Comparison of ENCODE assay signal across 8 mouse cellular contexts in the genomic region with DNA sequence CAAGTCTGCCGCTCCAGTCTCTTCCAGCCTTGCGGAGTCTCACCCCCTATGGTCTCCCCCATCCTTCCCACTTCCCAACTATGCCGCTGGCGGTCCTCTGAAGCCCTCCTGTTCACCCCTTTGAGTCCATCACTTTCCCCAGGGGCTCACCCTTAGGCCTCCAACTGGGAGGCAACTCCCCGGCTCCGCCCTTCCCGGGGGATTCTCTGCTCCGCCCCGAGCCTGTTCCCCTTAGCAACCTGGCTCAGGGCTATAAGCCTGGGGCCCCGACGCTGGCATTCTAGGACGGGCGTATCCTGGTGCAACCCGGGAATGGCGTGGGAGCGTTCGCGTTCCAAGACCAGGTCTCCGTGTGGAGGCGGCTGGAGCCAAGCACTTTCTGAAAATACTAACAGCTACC. TPM values are rescaled to one million over a fixed set of nuclear protein-coding genes. Genes with fewer than 3 reads are reported as not detected.
DNase-seq lines count a peak whose midpoint lies in the region; ATAC-seq and TF ChIP-seq lines count a peak whose summit lies in the region.

A gene (minus strand): TSS at position 381 of the 400 bp plus-strand sequence.

- no peaks in the 10 kb centered on the region; the same call in 1 of the 2 replicates for H3K4me1 ChIP-seq in embryonic facial prominence, embryonic 11.5 days (ENCODE audit: control insufficient read depth, insufficient read depth, low read length)
- peaks cover 66 to 76% of the 10 kb centered on the region in 2 experiments for H3K4me1 ChIP-seq in liver, embryonic 14.5 days (replicated peaks; ENCODE audit: control insufficient read depth in 2 of 2, insufficient read depth in 2 of 2, low read length in 1 of 2)
- H3K4me1 ChIP-seq in neural tube, embryonic 12.5 days, result peaks cover 15% of the 10 kb centered on the region

- H3K9ac ChIP-seq in embryonic facial prominence, embryonic 11.5 days (replicated peaks; ENCODE audit: low read length), result peak within 1 kb of the TSS; percentile 50
- H3K9ac ChIP-seq in liver, embryonic 14.5 days (replicated peaks), result peak within 1 kb of the TSS; percentile 98
- H3K9ac ChIP-seq in neural tube, embryonic 12.5 days, result peak within 1 kb of the TSS; percentile 30; the same call in 1 of the 2 replicates

- peak; percentile 53; the same call in 1 of the 2 replicates for TF ChIP-seq EP300 in liver, embryonic 14.5 days (IDR thresholded peaks at IDR 0.05; ENCODE audit: low read depth)

- 4% methylated on average over 20 of the region's 20 CpGs for WGBS in embryonic facial prominence, embryonic 11.5 days
- 3% methylated on average over 20 of the region's 20 CpGs for WGBS in liver, embryonic 14.5 days (ENCODE audit: insufficient replicate concordance)
- 1% methylated on average over 20 of the region's 20 CpGs for WGBS in neural tube, embryonic 12.5 days

- H3K27ac ChIP-seq in embryonic facial prominence, embryonic 11.5 days (replicated peaks; ENCODE audit: low read depth, low read length), result no peak within 1 kb of the TSS
- H3K27ac ChIP-seq in liver, embryonic 14.5 days, result peak within 1 kb of the TSS; percentile 95
- H3K27ac ChIP-seq in neural tube, embryonic 12.5 days, result no peak within 1 kb of the TSS

- peak within 1 kb of the TSS; percentile 47 for H3K4me3 ChIP-seq in embryonic facial prominence, embryonic 11.5 days (ENCODE audit: low read depth, low read length)
- peak within 1 kb of the TSS; percentile 80 to 92 for H3K4me3 ChIP-seq in liver, embryonic 14.5 days (ENCODE audit: insufficient read depth in 1 of 2, low read depth in 2 of 2, low read length in 2 of 2)
- H3K4me3 ChIP-seq in neural tube, embryonic 12.5 days, result peak within 1 kb of the TSS; percentile 29

- ATAC-seq in embryonic facial prominence, embryonic 11.5 days (replicated peaks; ENCODE audit: insufficient number of reproducible peaks, low FRiP score, low TSS enrichment, low read depth), result peak; percentile 65
- ATAC-seq in liver, embryonic 14.5 days (ENCODE audit: insufficient read depth), result peak; percentile 87
- ATAC-seq in neural tube, embryonic 12.5 days (ENCODE audit: low FRiP score, low read depth), result peak; percentile 76

- H3K27me3 ChIP-seq in embryonic facial prominence, embryonic 11.5 days (ENCODE audit: control insufficient read depth, insufficient read depth, low read length), result no peaks in the 10 kb centered on the region; the same call in 1 of the 2 replicates
- no peaks in the 10 kb centered on the region for H3K27me3 ChIP-seq in liver, embryonic 14.5 days (ENCODE audit: control insufficient read depth, insufficient read depth, low read length)
- peaks cover 19% of the 10 kb centered on the region for H3K27me3 ChIP-seq in neural tube, embryonic 12.5 days (replicated peaks)

- no peaks in the 10 kb centered on the region for H3K9me3 ChIP-seq in embryonic facial prominence, embryonic 11.5 days (replicated peaks; ENCODE audit: control insufficient read depth, low read length)
- no peaks in the 10 kb centered on the region for H3K9me3 ChIP-seq in liver, embryonic 14.5 days (ENCODE audit: control insufficient read depth, low read length)
- H3K9me3 ChIP-seq in neural tube, embryonic 12.5 days, result no peaks in the 10 kb centered on the region

- no peaks in the 10 kb centered on the region for H3K36me3 ChIP-seq in embryonic facial prominence, embryonic 11.5 days (replicated peaks; ENCODE audit: control insufficient read depth, insufficient read depth, low read depth, low read length)
- no peaks in the 10 kb centered on the region; the same call in 1 of the 2 replicates for H3K36me3 ChIP-seq in liver, embryonic 14.5 days (replicated peaks; ENCODE audit: control insufficient read depth, insufficient read depth, low read depth)
- H3K36me3 ChIP-seq in neural tube, embryonic 12.5 days, result no peaks in the 10 kb centered on the region

- peak within 1 kb of the TSS; percentile 90 for H3K4me2 ChIP-seq in embryonic facial prominence, embryonic 11.5 days (ENCODE audit: low read depth, low read length)
- H3K4me2 ChIP-seq in liver, embryonic 14.5 days (ENCODE audit: low read depth), result peak within 1 kb of the TSS; percentile 84
- peak within 1 kb of the TSS; percentile 69 for H3K4me2 ChIP-seq in neural tube, embryonic 12.5 days (replicated peaks)

- TF ChIP-seq CTCF in liver, embryonic 14.5 days (IDR thresholded peaks at IDR 0.05; ENCODE audit: low read depth), result no peak

- DNase-seq in right cerebral cortex, postnatal 14 days, result peak; percentile 25
- DNase-seq in right cerebral cortex, adult 18-20 months, result no peak
- peak; percentile 69 for DNase-seq in embryonic facial prominence, embryonic 11.5 days (ENCODE audit: low spot score)
- DNase-seq in heart, adult 8-10 months (ENCODE audit: low spot score), result peak; percentile 64
- DNase-seq in kidney, adult 9 months, result peak; percentile 74
- peak; percentile 76 to 86 (median 78) for DNase-seq in liver, embryonic 14.5 days (ENCODE audit: low read depth in 3 of 3, low spot score in 3 of 3)
- DNase-seq in T-cell, adult 2 months (ENCODE audit: low spot score), result no peak

RNA-seq across cellular contexts. Expression of the gene that starts here (rescaled TPM):
- 6.8 and 7.5 TPM in 2 replicates for polyA plus RNA-seq in embryonic facial prominence, embryonic 11.5 days (2014; fragmentation: Nextera tagmentation; extraction: Ambion mirVana)
- total RNA-seq in heart, adult 8-10 months (2022), result 10 to 100 TPM; 15.6 to 24.4 (median 17.1) TPM
- 61.6 and 72.2 TPM in 2 replicates for polyA plus RNA-seq in liver, embryonic 14.5 days (2012; rRNA removed)
- polyA plus RNA-seq in liver, embryonic 14.5 days (2014; fragmentation: Nextera tagmentation; extraction: Ambion mirVana), result 58.6 and 63.1 TPM in 2 replicates
- polyA plus RNA-seq in neural tube, embryonic 12.5 days (2016; fragmentation: Nextera tagmentation; extraction: Ambion mirVana), result 15.2 and 16.1 TPM in 2 replicates

Comparison
In these comparisons a context has a peak if more than half of its experiments do, and no peak if none do; other contexts are left out.
1. DNase-seq: peak in right cerebral cortex, postnatal 14 days (single experiment), embryonic facial prominence, embryonic 11.5 days (single experiment), heart, adult 8-10 months (single experiment), kidney, adult 9 months (single experiment) and liver, embryonic 14.5 days (3 of 3); none in right cerebral cortex, adult 18-20 months (single experiment) and T-cell, adult 2 months (single experiment).
2. H3K4me3 ChIP-seq: peak in every context shown above with its lines; median percentile 86 in liver, embryonic 14.5 days; 47 in embryonic facial prominence, embryonic 11.5 days; 29 in neural tube, embryonic 12.5 days.
3. H3K9ac ChIP-seq: peak in every context shown above with its lines; median percentile 98 in liver, embryonic 14.5 days; 50 in embryonic facial prominence, embryonic 11.5 days; 30 in neural tube, embryonic 12.5 days.
4. Peak in every context shown above with its lines, with median percentiles within 50 percentile points of each other: ATAC-seq and H3K4me2 ChIP-seq.